Mouse (Mus musculus) thymus, postnatal 4 days (tissue): Measurements from ENCODE around the gene Cbln3.
A peak's percentile ranks its signal among the peaks of the same experiment; 100 is the strongest.

Source experiments
- DNase-seq: peaks from one replicate; pipeline ENCODE4 v3.0.0; 2021

The Cbln3 gene

DNA sequence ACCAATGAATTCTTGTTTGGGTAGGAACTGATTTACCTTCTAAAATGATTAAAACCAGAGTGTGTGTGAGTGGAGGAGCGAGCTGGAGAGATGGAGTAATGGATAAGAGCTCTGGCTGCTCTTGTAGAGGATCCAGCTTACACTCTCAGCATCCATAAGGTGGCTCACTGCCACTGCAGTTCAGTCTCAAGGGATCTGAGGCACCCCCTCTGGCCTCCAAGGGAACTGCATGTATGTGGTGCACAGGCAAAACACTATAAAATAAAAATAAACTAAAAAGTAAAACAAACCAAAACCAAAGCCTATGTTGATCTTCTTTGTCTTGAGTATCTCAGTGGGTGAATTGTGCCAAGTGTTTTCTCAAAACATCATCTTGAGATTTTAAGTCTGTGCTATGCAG is 4.6 kb downstream of the Cbln3 start:
- peak; percentile 90 for DNase-seq

DNA sequence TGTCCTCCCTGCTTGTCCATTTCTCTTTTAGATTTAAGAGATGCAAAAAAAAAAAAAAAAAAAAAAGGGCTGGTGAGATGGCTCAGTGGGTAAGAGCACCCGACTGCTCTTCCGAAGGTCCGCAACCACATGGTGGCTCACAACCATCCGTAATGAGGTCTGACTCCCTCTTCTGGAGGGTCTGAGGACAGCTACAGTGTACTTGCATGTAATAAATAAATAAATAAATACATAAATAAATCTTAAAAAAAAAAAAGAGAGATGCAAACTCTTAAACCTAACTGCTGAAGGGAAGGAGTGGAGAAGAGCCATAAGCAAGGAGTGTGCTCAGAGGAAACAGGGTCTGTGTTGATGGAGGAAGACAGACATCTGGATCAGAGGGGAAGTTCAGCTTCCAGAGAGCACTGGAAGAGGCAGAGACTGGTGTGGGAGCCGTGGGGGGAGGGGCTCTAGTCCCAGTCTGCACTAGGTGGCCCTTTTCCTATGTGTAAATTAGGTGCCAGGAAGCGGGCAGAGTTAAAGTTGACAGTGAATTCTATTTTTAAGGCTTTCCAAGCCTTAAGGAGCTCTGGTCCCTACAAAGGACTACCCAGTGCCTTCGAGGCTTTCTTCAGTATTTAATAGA is 5.8 kb downstream of the Cbln3 start:
- no peak for DNase-seq

DNA sequence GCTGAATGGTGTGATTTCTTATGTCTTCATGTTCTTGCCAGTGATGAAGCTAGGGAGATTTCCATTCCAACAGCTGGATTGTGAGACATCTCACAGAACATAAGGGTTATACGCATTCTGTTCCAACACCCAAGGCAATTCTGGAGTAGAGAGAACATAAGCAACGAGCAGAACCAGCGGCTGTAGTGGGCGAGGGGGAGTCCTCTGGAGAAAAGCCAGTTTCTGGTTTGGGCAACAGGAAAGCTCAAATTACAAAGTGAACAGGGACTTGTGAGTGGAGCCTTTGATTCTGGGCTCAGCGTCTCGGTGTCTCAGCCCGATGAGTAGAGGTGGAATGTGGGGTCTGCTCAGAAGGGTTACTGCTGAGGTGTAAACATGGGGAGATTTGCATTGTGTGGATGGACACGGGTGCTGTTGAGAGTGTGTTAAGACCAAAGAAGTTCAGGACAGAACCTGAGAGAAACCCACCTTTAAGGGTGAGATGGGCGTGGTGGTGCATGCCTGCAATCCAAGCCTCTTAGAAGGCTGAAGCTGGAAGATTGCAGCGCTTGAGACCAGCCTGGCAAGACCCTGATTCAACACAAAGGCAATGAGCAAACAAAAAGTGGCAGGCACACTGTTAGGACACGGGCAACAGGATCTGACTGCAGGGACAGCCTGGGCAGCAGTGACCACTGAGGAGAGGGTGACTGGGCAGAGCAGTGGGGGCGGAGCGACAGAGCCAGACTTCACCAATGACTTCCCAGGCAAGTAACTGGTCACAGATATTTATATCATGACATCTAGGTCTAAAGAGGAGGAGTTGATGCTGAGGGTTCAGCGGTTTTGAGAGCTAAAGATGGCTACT is 6.5 kb downstream of the Cbln3 start:
- DNase-seq, result no peak

DNA sequence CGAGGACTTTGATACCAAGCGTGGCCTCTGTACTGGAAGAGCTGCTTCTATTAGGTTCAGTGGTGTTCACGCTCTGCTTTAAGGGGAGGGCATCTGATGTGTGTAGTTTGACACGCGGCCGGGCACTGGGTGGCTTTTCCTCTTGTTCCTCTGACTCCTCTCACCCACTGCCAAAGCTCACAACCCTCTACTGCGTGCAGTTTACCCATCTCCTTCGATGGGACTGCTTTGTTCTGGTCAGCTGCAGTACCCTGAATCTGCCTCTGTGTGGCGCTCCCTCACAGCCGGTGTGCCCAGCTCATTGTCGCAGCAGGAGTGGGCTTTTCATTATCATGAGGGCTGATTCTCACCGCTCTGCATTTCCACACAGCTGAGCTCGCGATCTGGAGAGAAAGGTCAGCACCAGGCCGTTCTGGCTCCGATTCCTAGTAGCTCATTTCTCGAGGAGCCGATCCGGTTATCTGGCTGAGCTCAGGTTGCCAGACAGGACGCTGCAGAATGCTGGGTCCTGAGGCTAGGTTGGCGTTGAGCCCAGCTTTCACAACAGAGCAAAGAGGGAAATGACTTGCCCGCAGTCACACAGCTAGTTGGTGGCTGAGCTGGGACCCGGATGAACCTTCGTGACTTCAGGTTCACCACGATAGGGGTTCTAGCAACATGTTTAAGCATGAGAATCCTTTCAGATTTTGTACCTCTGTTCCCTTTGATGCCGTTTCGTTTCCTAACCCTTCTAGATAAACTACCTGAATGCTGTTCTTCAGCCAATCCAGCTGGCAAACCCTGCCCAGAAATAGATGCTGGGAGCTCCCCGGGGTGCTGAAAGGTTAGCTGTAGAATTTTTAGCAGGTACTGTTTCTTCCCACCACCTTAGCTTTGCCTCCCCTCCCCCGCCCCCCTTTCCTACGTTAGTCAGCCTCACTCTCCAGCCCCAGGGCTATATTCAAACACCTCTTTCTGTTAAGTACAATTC is 10.2 kb downstream of the Cbln3 start:
- peak; percentile 83 for DNase-seq

DNA sequence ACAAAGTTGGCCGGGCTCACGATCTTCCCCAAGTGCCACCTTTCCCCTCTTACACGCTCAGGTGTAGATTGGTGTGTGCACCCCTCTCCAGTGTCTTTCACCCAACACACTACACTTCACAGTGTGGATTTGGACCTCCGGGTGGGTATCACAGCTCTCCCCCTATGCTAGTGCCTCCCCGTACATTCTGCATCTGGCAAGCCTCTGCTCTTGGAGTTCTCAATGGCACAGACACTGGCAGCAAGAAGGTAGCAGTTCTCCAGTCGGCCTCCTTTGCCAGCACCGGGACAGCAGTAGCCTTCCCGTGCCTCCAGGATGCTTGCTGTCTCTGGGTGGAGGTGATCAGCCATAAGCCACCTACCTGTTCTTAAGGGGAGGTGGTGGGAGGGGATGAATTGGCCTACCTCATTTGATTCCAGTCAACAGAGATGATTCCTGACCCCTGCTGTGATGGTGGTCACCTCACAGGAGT is 10.9 kb downstream of the Cbln3 start:
- DNase-seq, result no peak

DNA sequence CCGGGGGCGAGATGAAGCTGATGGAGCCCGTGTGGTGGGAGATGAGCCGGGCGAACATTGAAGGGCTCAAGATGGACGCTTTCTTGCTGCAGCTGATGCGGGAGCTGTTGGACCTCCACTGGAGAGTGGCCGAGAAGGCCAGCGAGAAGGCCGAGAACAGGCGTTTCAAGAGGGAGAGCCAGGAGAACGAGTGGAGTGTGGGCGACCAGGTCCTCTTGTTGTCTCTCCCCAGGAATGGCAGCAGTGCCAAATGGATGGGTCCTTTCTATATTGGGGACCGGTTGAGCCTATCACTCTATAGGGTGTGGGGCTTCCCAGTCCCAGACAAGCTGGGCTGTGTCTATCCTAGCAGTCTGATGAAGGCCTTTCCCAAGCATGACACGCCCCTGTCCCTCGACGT is 11.6 kb downstream of the Cbln3 start:
- no peak for DNase-seq

DNA sequence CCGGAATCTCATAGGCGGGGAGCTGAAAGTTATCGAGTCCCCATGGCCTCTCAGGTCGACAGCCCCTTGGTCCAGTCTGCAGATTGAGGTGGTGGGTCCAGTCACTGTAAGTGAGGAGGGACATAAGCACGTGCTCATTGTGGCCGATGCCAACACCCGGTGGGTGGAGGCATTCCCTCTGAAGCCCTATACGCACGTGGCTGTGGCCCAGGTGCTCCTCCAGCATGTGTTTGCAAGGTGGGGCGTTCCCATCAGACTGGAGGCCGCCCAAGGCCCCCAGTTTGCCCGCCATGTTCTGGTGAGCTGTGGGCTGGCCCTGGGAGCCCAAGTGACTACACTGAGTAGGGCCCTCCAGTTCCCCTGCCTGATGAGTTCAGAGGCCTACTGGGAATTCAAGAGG is 12.2 kb downstream of the Cbln3 start:
- DNase-seq, result no peak

DNA sequence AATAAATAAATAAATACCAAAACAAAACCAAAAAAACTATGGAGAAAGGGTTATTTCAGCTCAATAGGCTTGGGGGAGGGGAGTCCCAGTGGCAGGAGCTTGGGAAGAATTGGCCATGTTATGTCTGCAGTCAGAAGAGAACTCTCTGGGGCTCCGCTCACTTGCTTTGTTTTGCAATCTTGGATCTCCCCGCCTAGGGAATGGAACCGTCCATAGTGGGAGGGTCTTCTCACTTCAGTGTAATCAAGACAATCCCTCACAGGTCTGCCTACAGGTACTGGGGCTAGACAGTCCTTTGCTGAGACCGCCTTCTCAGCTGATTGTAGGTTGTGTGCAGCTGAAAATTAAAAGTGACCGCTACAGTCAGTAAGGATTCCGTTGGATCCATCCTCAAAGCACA is 14.7 kb downstream of the Cbln3 start:
- DNase-seq, result no peak

DNA sequence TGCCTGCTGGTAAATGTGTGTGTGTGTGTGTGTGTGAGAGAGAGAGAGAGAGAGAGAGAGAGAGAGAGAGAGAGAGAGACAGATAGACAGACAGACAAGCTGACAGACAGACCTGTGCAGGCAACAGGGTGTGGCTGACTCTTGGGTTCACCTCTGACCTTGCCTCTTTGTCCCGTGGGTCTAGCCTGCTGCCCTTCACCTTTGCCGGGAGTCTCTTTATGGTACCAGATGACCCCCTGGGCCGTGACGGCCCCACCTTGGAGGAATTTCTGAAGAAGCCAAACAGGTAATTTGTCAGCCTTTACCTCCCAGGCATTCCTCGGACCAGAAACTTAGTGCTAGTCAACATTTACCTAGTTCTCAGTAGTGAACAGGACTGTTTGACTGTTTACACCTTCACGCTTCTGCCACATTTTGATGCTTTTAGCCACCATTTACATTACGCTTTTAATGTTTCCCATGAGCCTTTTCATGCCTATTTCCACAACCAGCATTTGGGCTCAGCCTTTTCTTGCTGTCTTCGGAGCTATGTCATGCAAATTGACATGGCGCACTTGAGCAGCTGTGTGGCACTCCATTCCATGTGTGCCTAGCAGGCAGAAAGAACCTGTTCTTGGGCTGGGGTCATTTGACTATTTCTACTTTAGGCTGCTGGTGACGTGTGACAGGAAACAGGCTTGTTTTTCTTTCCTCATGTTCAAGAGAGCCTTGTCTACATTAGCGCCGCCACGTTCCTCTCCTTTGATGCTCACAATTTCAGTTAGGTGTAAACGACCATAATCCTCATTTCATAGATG is 15.8 kb downstream of the Cbln3 start:
- no peak for DNase-seq

DNA sequence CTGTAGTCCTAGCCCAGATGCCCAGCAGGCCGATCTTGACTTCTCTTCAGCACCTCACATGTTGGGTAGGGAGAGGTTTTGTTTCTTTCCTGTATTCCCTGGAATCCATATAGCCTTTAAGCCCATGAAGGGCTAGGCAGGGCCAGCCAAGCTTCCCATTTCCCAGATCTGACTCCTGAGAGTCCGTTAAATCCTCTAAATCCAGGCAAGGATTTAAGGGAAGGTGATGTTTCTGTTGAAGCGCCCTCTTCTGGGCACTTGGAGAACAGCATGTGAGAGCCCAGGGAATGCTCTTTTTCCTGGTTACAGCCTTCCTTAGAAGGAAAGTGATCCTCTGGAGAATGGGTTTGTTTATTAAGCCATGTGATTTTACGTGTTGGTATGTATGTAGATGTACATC is 17.2 kb downstream of the Cbln3 start:
- DNase-seq, result peak; percentile 51

DNA sequence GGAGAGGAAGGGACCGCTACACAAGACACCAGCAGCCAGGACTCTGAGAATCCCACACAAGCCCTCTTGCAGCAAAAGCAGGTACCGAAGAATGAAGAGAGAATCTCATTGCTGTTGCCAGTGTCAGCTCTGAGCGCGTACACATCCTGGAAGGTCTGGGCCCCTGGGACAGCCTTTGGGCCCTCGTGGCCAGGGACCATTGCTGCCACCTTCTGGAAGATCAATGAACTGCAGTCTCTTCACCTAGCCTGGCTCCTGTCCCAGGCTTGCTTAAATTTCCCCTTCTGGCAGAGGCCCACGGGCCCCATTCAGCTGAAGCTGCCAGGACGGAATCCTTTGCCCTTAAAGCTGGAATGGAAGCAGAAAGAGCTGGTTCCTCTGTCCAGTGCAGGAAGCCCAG is 20.4 kb downstream of the Cbln3 start:
- DNase-seq, result peak; percentile 81

DNA sequence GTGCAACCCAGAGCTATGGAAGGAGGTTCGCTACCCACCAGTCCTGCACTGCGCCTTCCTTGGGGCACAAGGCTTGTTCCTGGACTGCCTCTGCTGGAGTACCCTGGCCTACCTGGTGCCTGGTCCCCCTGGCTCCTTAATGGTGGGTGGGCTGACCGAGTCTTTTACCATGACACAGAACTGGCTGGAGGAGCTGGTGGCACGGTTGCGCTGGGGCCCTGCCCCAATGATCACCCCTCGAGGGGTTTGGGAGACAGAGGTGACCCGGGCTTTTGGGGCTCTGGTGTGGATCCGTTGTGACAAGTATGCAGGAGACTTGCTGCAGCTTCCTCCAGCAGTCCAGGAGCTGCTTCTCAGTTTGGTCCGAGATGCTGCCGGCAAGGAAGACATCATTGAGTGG is 21.2 kb downstream of the Cbln3 start:
- DNase-seq, result no peak

DNA sequence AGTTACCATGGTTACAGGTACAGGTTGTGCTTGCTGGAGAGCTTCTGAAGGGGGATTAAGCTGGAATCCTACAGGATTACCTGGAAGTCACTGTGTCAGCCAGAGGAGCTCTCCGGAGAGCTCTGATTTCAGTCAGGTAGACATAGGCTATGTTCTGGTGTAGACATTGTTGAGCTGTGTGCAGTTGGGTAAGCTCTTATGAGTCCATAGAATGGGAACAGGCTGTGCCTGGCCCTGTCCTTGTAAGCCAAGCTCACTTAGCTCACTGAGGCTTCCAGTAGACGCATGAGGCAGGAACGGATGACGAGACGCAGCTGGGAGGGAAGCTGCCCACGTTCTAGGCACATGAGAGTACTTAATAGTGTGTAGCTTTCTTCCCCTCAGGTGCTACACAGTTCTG is 22.0 kb downstream of the Cbln3 start:
- no peak for DNase-seq

DNA sequence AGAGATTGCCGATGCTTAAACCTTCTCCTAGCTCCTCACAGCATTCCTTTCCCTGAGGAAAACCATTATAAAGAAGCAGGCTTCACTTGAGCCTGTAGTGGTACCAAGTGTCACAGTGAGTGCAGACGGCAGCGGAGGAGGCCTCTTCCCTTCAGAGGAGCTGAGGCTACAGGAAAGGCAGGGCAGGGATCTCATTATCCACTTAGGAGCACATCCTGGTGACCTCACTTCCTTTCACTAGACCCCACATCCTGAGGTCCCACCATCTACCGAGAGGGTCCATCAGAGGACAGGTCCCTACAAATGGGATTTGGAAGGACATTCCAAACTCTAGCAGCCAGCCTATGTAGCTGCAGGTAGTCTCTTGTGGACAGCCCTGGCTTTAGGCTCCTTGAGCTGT is 26.6 kb downstream of the Cbln3 start:
- no peak for DNase-seq

DNA sequence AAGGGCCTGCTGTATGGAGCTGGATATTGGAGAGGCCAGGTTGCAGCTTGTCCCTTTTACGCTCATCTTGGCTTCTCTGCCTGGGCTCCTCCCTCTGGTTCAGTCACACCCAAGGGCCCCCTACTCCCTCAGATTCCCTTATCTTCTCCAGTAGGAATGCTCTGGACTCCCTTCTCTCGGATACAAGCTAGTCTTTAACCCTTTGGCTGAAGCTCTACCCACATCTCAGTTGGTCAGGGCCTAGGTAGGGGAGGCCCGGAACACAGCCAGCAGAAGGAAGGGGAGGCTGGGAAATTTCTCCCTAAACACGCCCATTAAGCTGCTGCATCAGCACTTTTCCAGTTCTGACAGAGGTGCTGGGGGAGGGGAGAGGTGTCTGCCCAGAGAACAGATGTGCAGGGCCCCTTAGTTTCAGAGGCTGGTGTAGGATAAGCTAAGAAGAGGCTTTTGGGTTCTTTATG is 29.1 kb downstream of the Cbln3 start:
- peak; percentile 61 for DNase-seq

DNA sequence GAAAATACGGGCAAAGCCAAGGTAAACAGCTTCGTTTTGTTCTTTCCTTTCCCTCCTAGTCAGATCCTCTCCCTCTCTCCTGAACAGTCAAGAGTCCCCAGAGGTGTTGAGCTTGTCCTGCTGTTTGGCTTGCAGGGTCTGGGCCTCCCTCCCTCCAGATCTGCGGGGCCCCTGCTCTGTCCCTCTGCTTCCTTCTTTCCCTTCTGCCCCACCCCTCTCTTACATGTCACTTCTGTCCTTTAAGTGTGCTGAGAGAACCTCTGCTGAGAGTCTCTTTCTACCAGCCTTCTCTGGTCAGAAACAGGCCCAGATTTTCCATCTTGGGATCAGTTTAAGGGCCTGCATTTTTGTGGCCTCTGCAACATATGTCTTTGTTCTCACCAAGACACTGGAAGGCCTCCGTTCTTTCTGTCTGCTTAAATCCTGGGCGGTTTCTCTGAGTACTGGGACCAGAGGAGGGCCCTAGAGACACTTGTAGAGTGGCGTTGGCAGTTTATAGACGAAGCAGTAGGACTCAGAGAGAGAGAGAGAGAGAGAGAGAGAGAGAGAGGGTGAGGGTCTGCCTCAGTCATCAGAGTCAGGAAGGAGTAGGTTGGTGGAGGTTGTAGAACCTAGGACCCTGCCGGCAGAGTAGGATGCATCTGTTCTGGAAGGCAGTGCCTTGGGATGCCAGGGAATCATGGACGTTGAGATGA is 29.6 kb downstream of the Cbln3 start:
- peak; percentile 23 for DNase-seq

DNA sequence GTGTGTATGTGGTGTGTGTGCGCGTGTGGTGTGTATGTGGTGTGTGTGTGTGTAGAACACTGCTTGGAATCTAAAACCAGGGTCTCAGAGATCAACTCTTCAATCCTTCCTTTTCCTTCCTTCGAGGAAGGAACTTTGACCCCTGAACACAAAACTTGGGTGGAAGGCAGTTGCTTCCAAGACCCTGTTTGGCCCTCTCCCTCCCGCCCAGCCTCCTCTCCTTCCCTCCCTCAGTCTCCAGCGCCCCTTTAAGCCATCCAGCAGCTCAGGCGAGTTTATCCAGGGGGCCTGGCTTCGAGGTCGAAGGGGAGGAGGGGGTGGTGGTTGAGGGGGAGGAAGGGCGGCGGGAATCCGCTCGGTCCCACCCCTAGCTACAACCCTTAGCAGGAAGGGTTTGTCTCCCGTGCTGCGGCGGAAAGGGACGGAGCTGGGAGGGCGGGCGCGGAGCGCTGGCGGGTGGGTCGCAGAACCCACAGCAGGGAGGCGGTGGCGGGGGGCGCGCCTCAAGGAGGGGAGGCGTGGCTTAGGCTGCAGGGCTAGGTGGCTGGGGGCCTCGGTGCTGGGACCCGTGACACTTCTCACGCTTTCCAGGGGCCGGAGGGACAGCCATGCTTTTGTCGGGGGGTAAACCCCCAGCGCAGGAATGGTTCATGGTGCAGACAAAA is 30.4 kb downstream of the Cbln3 start, which contains the start of gene Nynrin:
Nynrin (plus strand) TSS at position 390 of the 665 bp plus-strand sequence.
- DNase-seq, result peak; percentile 87

DNA sequence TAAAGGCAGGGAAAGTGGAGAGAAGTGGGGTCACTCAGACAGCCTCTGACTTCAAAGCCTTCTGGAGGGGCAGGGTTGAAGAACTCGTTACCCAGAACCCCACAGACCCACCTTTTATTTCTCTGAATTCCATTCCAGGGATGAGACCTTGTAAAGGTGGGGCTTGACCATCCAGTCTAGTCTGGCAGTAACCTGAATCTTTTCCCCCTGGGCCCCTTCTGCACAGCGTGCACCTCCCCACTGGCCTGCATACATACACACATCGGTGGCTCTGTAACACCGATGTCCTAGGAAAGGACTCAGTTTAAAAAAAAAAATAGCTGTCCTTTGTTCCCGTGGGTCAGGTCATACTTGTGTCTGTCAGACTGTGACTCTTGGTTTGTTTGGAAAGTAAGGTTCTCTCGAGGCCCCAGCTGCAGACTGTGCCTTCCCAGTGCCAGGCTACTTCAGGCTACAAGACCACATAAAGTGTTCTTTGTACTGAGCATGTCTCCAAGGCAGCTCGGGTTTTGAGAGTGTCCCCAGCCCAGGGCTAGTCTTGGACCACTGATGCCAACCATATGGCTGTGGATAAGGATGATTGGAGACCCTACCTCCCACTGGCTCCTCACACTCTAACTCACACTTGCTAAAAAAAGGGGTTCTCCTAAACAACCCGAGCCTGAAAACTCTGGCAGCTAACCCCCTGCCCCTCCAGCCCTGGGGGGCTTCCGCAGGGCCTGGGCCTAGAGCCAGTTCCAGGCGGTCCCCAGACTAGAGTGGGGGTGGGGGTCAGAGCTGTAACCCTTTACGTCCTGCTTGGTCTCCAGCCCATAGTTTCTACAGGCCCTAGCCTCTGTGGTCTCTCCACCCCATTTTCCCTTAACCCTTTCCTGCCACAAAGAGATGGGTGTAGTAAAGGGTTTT is 31.3 kb downstream of the Cbln3 start:
- peak; percentile 31 for DNase-seq

DNA sequence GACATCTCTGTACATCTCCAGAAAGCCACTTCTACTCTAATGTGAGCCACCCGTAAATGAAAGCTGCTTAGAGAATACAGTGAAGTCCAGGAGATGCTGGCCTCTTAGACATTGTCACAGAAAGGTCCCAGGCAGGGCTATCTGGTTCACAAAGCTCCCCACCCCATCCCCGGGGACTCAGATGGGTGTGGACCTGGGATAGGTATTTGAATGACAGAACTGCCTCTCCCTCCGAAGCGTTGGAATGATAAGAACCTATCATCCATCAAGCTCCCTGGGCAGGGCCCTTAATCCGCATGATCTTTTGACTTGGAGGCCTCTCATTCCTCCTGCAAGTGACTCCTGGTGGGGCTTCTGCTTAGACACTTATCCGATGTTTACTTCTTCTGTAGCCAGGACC is 33.3 kb downstream of the Cbln3 start:
- DNase-seq, result no peak
